Mouse (Mus musculus): Measurements from ENCODE around the gene Slc16a10.

Slc16a10 gene

GRCm38 (mm10) chr10:40149584-40150145 lies 7.6 kb upstream of the Slc16a10 start:
- DNase-seq (ENCODE audit: low read depth in 1 of 2, low spot score in 2 of 2): no peak

- no peak for DNase-seq (ENCODE audit: low read depth in 1 of 2, low spot score in 2 of 2)
Measured at GRCm38 (mm10) chr10:40147325-40148059, 5.4 kb upstream of the Slc16a10 start.

GRCm38 (mm10) chr10:40146451-40146850 lies 4.4 kb upstream of the Slc16a10 start:
- DNase-seq (ENCODE audit: low read depth in 1 of 2, low spot score in 2 of 2): no peak

- DNase-seq (ENCODE audit: low read depth in 1 of 2, low spot score in 2 of 2): no peak
Measured at GRCm38 (mm10) chr10:40144815-40145214, 2.8 kb upstream of the Slc16a10 start.

GRCm38 (mm10) chr10:40141016-40141851 lies 824 bp downstream of the Slc16a10 start:
- DNase-seq (ENCODE audit: low read depth in 1 of 2, low spot score in 2 of 2): no peak

GRCm38 (mm10) chr10:40139646-40140045 lies 2.4 kb downstream of the Slc16a10 start:
- DNase-seq (ENCODE audit: low read depth in 1 of 2, low spot score in 2 of 2): no peak

- DNase-seq (ENCODE audit: low read depth in 1 of 2, low spot score in 2 of 2): no peak
Measured at GRCm38 (mm10) chr10:40135807-40136778, 6.0 kb downstream of the Slc16a10 start.

GRCm38 (mm10) chr10:40134906-40135305 lies 7.2 kb downstream of the Slc16a10 start:
- no peak for DNase-seq (ENCODE audit: low read depth in 1 of 2, low spot score in 2 of 2)

GRCm38 (mm10) chr10:40133636-40134035 lies 8.4 kb downstream of the Slc16a10 start:
- no peak for DNase-seq (ENCODE audit: low read depth in 1 of 2, low spot score in 2 of 2)

- no peak for DNase-seq (ENCODE audit: low read depth in 1 of 2, low spot score in 2 of 2)
Measured at GRCm38 (mm10) chr10:40131690-40132418, 10.2 kb downstream of the Slc16a10 start.

- DNase-seq (ENCODE audit: low read depth in 1 of 2, low spot score in 2 of 2): no peak
Measured at GRCm38 (mm10) chr10:40130126-40130525, 11.9 kb downstream of the Slc16a10 start.

GRCm38 (mm10) chr10:40129134-40129533 lies 12.9 kb downstream of the Slc16a10 start:
- DNase-seq (ENCODE audit: low read depth in 1 of 2, low spot score in 2 of 2): no peak

- DNase-seq (ENCODE audit: low read depth in 1 of 2, low spot score in 2 of 2): peak; percentile 49 to 65
Measured at GRCm38 (mm10) chr10:40128497-40128896, 13.6 kb downstream of the Slc16a10 start.

- peak; percentile 48 to 50 for DNase-seq (ENCODE audit: low read depth in 1 of 2, low spot score in 2 of 2)
Measured at GRCm38 (mm10) chr10:40125200-40125599, 16.9 kb downstream of the Slc16a10 start.

GRCm38 (mm10) chr10:40124570-40124969 lies 17.5 kb downstream of the Slc16a10 start:
- DNase-seq (ENCODE audit: low read depth in 1 of 2, low spot score in 2 of 2): no peak

- DNase-seq (ENCODE audit: low read depth in 1 of 2, low spot score in 2 of 2): no peak
Measured at GRCm38 (mm10) chr10:40124096-40124495, 18.0 kb downstream of the Slc16a10 start.

GRCm38 (mm10) chr10:40119466-40119865 lies 22.6 kb downstream of the Slc16a10 start:
- DNase-seq (ENCODE audit: low read depth in 1 of 2, low spot score in 2 of 2): no peak

- DNase-seq (ENCODE audit: low read depth in 1 of 2, low spot score in 2 of 2): no peak
Measured at GRCm38 (mm10) chr10:40118743-40119387, 23.2 kb downstream of the Slc16a10 start.

- no peak for DNase-seq (ENCODE audit: low read depth in 1 of 2, low spot score in 2 of 2)
Measured at GRCm38 (mm10) chr10:40113517-40114085, 28.5 kb downstream of the Slc16a10 start.

All from monocyte, adult 2 months (primary cell).